Mouse (Mus musculus): ENCODE results near the gene Pitpnm2.

Gene Pitpnm2

DNA sequence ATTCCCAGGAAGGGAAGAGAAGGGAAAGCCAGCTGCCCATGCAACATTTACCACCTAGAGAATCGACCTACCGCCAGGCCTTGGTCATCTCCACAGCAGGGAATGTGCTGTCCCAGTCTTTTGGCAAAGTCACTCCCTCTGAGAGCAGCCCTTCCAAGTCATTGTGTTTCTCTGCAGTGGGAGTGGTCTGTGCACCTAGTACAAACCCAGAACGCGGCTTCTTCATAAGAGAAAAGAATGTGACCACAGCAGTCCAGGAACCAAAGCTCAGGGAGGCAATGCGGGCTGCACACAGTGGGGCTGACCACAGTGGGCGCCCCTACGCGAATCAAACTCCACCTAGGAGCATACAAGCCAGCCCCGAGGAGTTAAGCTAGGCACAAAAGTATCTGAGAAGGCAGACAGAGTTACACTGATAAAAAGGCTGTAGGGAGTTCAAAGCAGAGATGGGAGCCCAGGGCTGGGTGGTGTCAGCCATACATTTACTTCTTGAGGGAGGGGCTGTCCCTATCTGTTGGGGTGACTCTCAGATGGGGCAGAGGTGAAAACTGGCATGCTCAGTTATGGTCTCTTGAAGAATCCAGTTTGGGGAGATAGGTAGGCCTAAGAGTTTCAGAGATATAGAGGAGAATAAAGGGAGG is 1.5 kb downstream of the Pitpnm2 start:
- no peak for DNase-seq (ENCODE audit: low read depth)

DNA sequence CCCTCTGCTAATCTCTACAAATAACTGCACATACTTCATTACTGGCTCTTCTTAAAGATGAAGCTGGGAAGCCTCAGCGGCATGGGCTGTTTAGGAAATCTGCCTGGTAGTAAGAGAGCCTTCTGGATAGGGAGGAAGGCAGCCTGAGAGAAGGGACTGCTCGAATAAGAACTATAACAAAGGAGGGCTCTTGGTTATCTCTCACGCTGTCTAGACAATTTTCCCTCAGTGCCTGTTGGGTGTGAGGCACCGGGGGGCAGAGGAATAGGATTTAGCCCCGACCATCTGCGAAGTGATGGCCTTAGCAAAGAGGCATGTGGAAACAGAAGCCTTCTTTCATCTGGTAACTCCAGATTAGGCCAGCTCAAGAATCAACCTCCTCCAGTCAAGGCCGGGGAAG is 2.3 kb downstream of the Pitpnm2 start:
- no peak for DNase-seq (ENCODE audit: low read depth)

- DNase-seq (ENCODE audit: low read depth) = no peak
Measured at GRCm38 (mm10) chr5:124244885-124245284, 4.7 kb downstream of the Pitpnm2 start.

GRCm38 (mm10) chr5:124244449-124244848 is 5.1 kb downstream of the Pitpnm2 start:
- no peak for DNase-seq (ENCODE audit: low read depth)

DNA sequence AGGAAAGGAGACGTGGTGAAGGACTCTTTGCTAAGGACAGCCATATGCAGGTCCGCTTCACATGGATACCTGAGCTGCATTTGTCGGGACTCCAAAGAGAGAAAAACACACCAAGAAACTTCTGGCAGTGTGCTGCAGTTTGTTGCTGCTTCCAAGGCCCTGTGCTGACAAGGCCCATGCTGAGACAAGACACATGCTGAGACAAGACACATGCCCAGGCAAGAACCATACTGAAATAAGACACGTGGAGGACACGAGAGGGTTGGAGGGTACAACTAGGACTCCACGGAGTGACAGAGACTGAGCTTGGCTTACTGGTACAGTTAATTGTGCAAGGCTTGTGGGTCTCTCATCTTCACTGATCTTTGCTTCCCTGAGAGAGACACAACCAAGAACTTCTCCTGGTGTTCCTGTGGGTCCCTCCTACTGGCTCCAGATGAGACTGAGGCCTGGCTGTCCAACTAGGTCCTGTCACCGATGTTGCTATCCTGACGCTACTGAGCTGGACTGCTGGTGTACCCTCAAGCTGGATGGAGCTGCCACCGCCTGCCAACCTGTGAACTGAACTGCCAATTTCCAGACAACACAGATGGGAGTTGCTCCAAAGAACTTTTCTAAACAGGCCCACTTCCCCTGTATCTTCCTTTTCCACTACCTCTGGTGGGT is 6.2 kb downstream of the Pitpnm2 start:
- no peak for DNase-seq (ENCODE audit: low read depth)

DNA sequence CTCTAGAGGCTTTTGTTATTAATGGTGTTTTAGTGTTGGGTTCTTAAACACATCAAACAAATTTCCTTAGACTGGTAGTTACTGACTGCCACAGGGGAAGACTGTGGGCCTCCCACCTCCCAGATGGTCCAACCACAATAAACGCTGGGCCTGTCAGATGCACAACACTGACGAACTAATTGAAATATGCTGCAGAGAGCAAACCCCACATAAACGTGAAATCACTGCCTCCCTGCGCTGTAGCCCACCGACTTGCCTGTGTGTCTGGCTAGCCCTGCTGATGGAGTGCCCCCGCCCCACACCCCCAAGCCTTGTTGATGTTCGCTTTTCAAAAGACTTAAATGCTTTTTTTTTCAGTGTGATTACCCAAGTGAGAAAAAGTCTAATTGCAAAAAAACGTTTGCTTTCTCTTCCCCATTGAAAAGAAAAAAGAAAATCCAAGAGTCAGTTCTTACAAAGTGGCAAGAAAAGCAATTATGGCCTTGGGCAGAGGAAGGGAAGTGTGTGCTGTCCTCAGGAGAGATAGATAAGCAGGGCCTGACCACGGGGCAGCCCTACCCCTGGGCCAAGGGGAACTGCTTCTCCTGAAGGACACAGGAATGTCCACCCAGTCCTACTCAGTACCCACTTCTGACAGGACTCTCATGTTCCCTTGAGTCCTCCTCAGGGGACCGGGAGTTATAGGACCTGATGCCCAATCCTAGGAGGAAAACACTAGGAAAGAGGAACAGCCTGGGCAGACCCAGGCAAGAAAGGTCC is 7.7 kb downstream of the Pitpnm2 start:
- no peak for DNase-seq (ENCODE audit: low read depth)

GRCm38 (mm10) chr5:124240841-124241685 is 8.5 kb downstream of the Pitpnm2 start:
- no peak for DNase-seq (ENCODE audit: low read depth)

DNA sequence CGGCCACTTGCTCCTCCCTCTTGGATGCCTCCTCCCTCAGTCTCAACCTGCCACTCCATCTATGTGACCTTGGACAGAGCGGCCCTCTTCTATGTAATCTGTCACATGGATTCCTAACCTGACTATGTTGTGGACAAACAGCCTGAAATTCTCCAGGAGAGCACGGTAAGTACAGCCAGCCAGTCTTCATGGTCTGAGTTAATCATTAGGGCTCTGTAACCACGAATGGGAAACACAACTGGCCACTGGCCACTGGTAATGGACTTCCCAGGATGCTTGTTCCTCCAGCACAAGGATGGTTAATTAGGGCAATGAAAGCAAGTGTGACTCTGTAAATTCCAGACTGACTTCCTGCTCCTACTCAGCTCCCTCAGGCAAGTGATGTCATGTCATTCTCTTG is 13.4 kb downstream of the Pitpnm2 start:
- DNase-seq (ENCODE audit: low read depth) = no peak

GRCm38 (mm10) chr5:124234778-124235177 is 14.8 kb downstream of the Pitpnm2 start:
- no peak for DNase-seq (ENCODE audit: low read depth)

GRCm38 (mm10) chr5:124233874-124234661 is 15.5 kb downstream of the Pitpnm2 start:
- no peak for DNase-seq (ENCODE audit: low read depth)

GRCm38 (mm10) chr5:124233144-124233465 is 16.5 kb downstream of the Pitpnm2 start:
- no peak for DNase-seq (ENCODE audit: low read depth)

DNA sequence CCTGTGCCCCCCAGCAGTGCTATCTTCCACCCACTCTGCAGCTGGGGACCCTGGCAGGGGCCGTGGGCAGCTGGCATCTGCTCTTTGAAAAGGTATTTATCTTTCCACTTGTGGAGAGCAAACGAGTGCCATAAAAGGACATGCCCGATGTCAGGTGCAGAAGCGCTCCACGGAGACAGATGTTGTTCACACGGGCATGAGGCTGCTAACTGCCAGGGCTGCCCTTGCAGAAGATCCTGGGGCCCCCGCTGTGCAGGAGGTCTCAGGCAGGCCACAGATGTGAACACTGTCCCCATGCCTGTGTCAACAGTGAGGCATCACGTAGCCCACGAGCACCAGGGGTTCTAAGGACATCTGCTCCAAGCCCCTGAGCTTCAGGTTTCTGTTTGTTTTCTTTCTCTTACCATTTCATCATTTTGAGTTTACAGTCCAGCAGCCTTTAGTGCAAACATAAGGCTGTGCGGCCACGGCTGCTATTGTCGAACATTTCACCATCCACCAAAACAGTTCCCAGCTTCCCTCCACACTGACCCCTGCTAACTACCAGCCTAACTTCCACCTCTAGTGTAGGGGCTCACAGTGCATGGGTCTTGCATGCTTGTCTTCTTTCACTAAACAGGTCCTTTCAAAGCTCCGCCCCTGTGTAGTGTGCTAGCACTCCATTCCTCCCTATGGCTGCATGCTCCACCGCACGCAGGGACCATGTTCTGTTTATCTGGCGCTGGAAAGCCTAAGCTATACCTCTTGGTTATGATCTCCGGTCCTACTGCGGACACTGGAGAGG is 17.0 kb downstream of the Pitpnm2 start:
- no peak for DNase-seq (ENCODE audit: low read depth)

- DNase-seq (ENCODE audit: low read depth) = no peak
Measured at GRCm38 (mm10) chr5:124230461-124230860, 19.1 kb downstream of the Pitpnm2 start.

GRCm38 (mm10) chr5:124227193-124227592 is 22.4 kb downstream of the Pitpnm2 start:
- DNase-seq (ENCODE audit: low read depth) = no peak

DNA sequence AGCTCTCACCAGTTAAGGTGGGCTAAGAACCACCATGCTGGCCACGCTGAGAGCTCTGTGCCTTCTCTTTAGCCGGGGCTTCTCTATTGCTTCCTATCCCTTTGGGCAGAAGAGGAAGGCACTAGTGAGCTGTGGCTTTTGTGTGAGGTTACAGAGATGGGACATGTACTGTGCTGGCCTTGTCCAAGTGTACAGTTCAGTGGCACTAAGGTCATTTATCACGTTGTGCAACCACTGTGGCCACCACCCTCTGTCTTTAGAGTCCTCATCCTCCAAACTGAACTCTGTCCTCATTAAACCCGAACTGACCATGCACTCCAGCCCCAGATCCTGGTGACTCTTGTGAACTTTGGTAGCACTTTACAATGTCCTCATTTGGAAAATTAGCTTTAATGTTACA is 23.1 kb downstream of the Pitpnm2 start:
- no peak for DNase-seq (ENCODE audit: low read depth)

- DNase-seq (ENCODE audit: low read depth) = no peak
Measured at GRCm38 (mm10) chr5:124225891-124226290, 23.7 kb downstream of the Pitpnm2 start.

- DNase-seq (ENCODE audit: low read depth) = no peak
Measured at GRCm38 (mm10) chr5:124224321-124225092, 25.1 kb downstream of the Pitpnm2 start.

DNA sequence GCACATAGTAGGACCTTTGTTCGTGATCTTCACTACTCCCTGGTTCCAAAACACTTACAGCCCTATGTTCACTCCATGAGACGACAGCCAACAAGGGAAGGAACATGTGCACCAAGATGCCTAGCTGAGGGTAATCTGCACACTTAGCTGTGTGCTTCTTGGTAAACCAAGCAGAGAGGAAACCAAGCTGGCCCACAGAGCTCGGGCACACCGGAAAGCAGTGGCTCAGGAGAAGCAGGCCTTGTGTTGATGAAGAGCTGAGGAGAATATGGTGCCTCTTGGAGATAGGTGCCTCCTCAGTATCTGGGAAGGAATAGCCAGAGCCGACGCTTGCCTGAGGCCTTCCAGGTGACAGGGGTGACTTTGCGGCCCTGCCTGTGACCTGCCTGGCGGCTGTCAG is 26.0 kb downstream of the Pitpnm2 start:
- DNase-seq (ENCODE audit: low read depth) = no peak

GRCm38 (mm10) chr5:124222696-124223095 is 26.9 kb downstream of the Pitpnm2 start:
- DNase-seq (ENCODE audit: low read depth) = no peak

GRCm38 (mm10) chr5:124221736-124222040 is 27.9 kb downstream of the Pitpnm2 start:
- DNase-seq (ENCODE audit: low read depth) = no peak

Data from c-Kit-positive CD71-negative TER-119-negative erythroid progenitor cells, embryonic 14.5 days (primary cell).